Mouse (Mus musculus) left cerebral cortex, adult 18-20 months (tissue): ENCODE data around the gene Gm4763. TPM values are rescaled to one million over a fixed set of nuclear protein-coding genes. Genes with fewer than 3 reads are reported as not detected.

Experiments used
- total RNA-seq, 2 experiments: library from RNA; stranded (reverse); gene quantifications; 2 replicates each; pipeline ENCODE4 v1.2.3; 2021

The Gm4763 gene
- total RNA-seq, 2 experiments from 2014 or later = not detected

Other genes with a start within 250 kb of the Gm4763 start
- 100 to 1,000 TPM; 207 to 219 TPM for gene Cadm4, start 244.9 kb downstream of the Gm4763 start, total RNA-seq
- 10 to 100 TPM; 47.7 to 49.3 TPM for gene Zfp428, start 219.9 kb downstream of the Gm4763 start, total RNA-seq
- not detected for gene AC161166.1, start 214.5 kb downstream of the Gm4763 start, total RNA-seq
- gene Irgq, start 196.2 kb downstream of the Gm4763 start, total RNA-seq = 10 to 100 TPM; 71.2 to 78.6 TPM
- gene Pinlyp, start 180.8 kb downstream of the Gm4763 start, total RNA-seq = not detected
- 10 to 100 TPM; 36.4 to 40.1 TPM for gene Xrcc1, start 180.6 kb downstream of the Gm4763 start, total RNA-seq
- 10 to 100 TPM; 15.4 to 18.2 TPM for gene Ethe1, start 139.4 kb downstream of the Gm4763 start, total RNA-seq
- gene Zfp575, start 139.3 kb downstream of the Gm4763 start, total RNA-seq = 1 to 10 TPM; 6.9 to 7.3 TPM
- under 1 TPM in 1 of 2 experiments, not detected in 1; 0.21 TPM for gene Phldb3, start 116.1 kb downstream of the Gm4763 start, total RNA-seq
- gene Lypd3, start 90.4 kb downstream of the Gm4763 start, total RNA-seq = under 1 TPM in 1 of 2 experiments, not detected in 1; 0.21 TPM
- gene Tex101, start 50.2 kb downstream of the Gm4763 start, total RNA-seq = not detected
- gene BC049730, start 17.7 kb downstream of the Gm4763 start, total RNA-seq = not detected
- gene Cd177, start 33.4 kb upstream of the Gm4763 start, total RNA-seq = not detected
- not detected for gene Ceacam10, start 50.3 kb upstream of the Gm4763 start, total RNA-seq
- gene Gm9844, start 135.3 kb upstream of the Gm4763 start, total RNA-seq = 1 to 10 TPM in 1 of 2 experiments, not detected in 1; 1.5 TPM
- not detected for gene Lypd4, start 143.0 kb upstream of the Gm4763 start, total RNA-seq
- gene Dmrtc2, start 143.1 kb upstream of the Gm4763 start, total RNA-seq = not detected
- gene Rps19, start 157.5 kb upstream of the Gm4763 start, total RNA-seq = 100 to 1,000 TPM; 511 to 584 TPM
- under 1 TPM; 0.30 to 0.77 TPM for gene Cd79a, start 170.5 kb upstream of the Gm4763 start, total RNA-seq
- 10 to 100 TPM; 57.1 to 74.1 TPM for gene Arhgef1, start 176.0 kb upstream of the Gm4763 start, total RNA-seq
- gene Gm4881, start 217.6 kb upstream of the Gm4763 start, total RNA-seq = not detected
- 100 to 1,000 TPM; 305 to 355 TPM for gene Rabac1, start 245.8 kb upstream of the Gm4763 start, total RNA-seq